Mouse (Mus musculus) common myeloid progenitor, adult 5-6 weeks (primary cell): ENCODE results near the gene Mrpl33. TPM values are rescaled to one million over a fixed set of nuclear protein-coding genes. Genes with fewer than 3 reads are reported as not detected.

Source experiments
- ATAC-seq: replicated peaks from 2 replicates; pipeline ENCODE4 v1.8.0; 2016; ENCODE audit warnings: low read depth, mild to moderate bottlenecking, moderate TSS enrichment, inconsistent platforms; ENCODE audit not compliant: poor library complexity, severe bottlenecking
- total RNA-seq: library from RNA; stranded (forward); fragments of 200-1000, 187-1606 nt; gene quantifications from 2 replicates; pipeline ENCODE4 v1.2.3, GENCODE M21; 2017

The Mrpl33 gene
- total RNA-seq, 1 experiment from 2014 or later, result 133 TPM

DNA sequence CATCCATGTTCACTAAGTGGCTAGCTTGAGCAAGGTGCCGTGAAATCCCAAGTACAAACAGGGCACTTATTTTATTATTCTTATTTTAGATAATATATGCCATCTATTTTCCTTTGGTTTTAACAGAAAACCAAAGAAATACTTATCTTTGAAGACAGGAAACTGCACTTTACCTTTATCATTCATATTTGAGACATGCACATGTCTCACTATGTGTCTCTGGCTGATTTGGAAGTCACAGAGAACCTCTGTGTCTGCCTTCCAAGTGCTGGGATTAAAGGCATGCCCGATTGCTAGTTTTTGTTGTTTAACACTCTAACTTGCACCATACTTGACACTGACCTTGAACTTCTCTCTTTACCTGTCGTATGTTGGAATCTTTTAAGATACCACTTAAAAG is 91.2 kb downstream of the Mrpl33 start:
- ATAC-seq, result peak; percentile 60

DNA sequence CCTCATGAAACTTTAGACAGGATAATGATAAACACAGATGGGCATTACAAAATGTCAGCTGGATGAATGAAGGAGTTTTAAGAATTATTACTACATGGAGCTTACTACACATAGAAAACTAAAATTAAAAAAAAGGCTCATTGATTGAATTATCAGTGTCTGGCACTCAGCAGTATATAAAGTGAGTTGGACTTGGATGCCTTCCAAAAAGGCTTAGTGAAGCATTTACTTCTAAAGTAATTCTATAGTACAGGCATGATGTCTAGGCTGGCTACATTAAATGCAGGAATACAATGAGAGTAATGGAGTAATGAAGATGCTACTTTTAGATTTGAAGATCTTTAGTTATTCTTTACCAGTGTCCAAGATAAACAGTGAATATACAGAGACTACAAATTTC is 96.5 kb downstream of the Mrpl33 start:
- no peak for ATAC-seq

- peak; percentile 69 for ATAC-seq
These were observed 100.4 kb downstream of the Mrpl33 start, which contains the start of gene Rbks for GRCm38 (mm10) chr5:31696971-31697643. Gene Rbks, minus strand, starts transcription at chr5:31697627.

GRCm38 (mm10) chr5:31697644-31698296 is 101.0 kb downstream of the Mrpl33 start, which contains the start of gene Babam2:
Gene Babam2, plus strand, starts transcription at chr5:31697684.
- peak; percentile 63 for ATAC-seq

GRCm38 (mm10) chr5:31698297-31698726 is 101.6 kb downstream of the Mrpl33 start:
- peak; percentile 88 for ATAC-seq

DNA sequence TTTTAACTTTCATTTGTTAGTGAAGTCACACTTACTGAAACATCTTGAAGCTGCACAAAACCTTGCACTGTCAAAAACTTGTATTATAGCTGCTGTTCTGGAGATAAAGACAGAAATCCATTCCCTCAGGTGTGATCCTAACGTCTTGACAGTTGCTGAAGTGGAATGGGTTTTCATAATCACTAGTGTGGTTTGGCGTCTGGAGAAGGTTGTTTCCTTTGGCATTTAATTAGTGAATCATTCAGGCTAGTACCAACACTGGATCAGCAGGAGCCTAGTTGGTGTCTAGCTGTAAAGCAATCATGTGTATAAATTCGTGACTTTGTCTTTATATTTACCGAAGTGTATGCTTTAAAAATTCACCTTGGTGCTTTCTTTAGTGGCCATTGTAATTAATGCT is 102.2 kb downstream of the Mrpl33 start:
- ATAC-seq, result no peak

DNA sequence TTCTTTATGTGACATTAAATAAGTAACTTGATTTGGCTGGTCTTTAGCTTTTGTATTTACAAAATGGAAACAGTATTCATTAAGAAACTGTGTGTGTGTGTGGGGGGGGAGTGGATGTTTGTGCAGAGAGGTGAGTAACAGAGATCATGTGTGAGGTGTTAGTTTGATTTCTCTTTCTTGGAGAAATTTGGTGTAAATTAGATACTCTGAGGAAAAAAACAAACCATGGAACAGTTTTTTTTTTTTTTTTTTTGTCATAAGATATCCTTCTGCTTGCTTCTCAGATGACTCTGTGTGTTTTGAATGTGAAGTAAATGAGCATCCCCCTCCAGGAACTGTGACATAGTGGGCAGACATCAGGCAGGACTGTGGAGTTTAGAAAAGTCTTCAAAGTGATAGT is 102.7 kb downstream of the Mrpl33 start:
- ATAC-seq, result no peak

GRCm38 (mm10) chr5:31704971-31705370 is 108.2 kb downstream of the Mrpl33 start:
- no peak for ATAC-seq

GRCm38 (mm10) chr5:31706826-31707225 is 110.1 kb downstream of the Mrpl33 start:
- no peak for ATAC-seq

- no peak for ATAC-seq
These were observed 112.7 kb downstream of the Mrpl33 start for GRCm38 (mm10) chr5:31709389-31709788.

DNA sequence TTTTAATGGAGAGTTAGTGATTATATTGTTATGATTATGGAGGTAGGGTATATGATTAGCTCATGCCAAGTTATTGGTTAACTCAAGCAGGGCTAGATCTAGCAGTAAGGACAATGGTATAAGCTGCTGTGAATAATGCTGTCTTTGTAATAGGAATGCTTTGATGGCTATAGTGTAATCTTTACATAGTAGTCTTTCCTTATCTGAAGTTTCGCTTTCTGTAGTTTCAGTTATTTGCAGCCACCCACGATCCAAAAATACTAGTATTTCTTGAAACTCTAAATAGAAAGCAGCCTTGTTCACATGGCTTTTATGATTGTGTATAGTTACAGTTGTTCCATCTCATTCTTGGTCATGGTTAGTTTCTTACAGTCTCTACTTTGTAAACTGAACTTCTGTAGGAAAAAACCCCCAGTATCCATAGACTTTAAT is 116.6 kb downstream of the Mrpl33 start:
- ATAC-seq, result no peak

- peak; percentile 72 for ATAC-seq
These were observed 117.1 kb downstream of the Mrpl33 start for GRCm38 (mm10) chr5:31713841-31714264.

Other genes with a start within 250 kb of the Mrpl33 start
- 32.1 and 52.6 TPM in 2 replicates for gene Zfp512, start 144.5 kb upstream of the Mrpl33 start, total RNA-seq
- 0.87 TPM in 1 of 2 replicates, not detected in the other for gene 4930548H24Rik, start 111.2 kb upstream of the Mrpl33 start, total RNA-seq
- 19.4 and 37.1 TPM in 2 replicates for gene Gpn1, start 102.2 kb upstream of the Mrpl33 start, total RNA-seq
- 55.9 and 61.4 TPM in 2 replicates for gene Slc4a1ap, start 69.9 kb upstream of the Mrpl33 start, total RNA-seq
- 21.4 and 24.9 TPM in 2 replicates for gene Supt7l, start 69.1 kb upstream of the Mrpl33 start, total RNA-seq
- 9.6 and 16.8 TPM in 2 replicates for gene Rbks, start 100.7 kb downstream of the Mrpl33 start, total RNA-seq
- gene Babam2, start 100.7 kb downstream of the Mrpl33 start, total RNA-seq, result 38.9 and 60.6 TPM in 2 replicates